Mouse (Mus musculus): ENCODE data around the gene Cep68. TPM values are rescaled to one million over a fixed set of nuclear protein-coding genes. Genes with fewer than 3 reads are reported as not detected.

Cep68 gene
- polyA plus RNA-seq, 1 experiment from 2014 or later: 30.7 TPM

GRCm38 (mm10) chr11:20204321-20204720 lies 44.9 kb downstream of the Cep68 start:
- 66% methylated on average over 2 of the region's 2 CpGs for WGBS
- Histone ChIP-seq H3K4me1 (ENCODE audit: control insufficient read depth, insufficient read depth, low read length) (peaks cover 44% of the 10 kb centered on the region), H3K9me3 (replicated peaks; ENCODE audit: control insufficient read depth, low read length) (no peaks in the 10 kb centered on the region), H3K27ac (ENCODE audit: low read length) (no peak overlapping the region), H3K9ac (ENCODE audit: low read length) (no peak overlapping the region), H3K4me2 (ENCODE audit: low read depth, low read length) (no peak overlapping the region), H3K36me3 (ENCODE audit: control insufficient read depth, insufficient read depth) (no peaks in the 10 kb centered on the region), H3K4me3 (ENCODE audit: low read length) (no peak overlapping the region), H3K27me3 (ENCODE audit: control insufficient read depth, insufficient read depth, low read length) (no peaks in the 10 kb centered on the region)
- no peak for ATAC-seq (replicated peaks; ENCODE audit: extremely low read depth, insufficient read depth, low FRiP score)

DNA sequence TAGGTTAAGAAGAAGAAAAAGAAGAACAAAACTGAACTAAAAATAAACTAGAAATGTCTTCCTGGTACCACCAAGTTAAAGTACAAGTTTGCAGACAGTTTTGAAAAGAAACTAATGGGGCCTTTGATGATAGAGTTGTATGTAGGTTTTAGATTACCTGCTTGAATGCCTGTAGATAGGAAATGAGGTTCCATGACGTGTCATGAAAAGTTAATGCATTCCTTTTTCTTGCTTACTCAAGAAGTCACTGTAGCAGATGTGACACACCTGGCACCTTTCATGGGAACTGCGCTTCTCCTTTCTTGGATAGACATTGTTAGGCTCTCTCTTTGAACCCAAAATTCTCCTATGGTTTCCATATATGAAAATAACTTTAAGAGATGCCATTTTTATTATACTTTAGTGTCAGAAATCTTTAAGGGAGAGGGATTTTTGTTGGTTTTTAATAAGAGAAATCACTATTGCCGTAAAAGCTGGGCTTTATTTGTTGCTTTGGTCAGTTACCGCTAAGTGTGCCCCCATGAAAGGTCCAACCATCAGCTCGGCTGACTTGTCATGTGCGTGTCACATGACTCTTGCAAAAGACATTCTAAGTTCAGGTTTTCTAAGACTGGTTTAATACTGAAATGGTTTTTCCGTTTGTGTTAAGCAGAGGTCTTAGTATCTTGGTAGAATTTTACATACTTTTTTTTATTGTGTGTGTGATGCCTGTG lies 46.8 kb downstream of the Cep68 start:
- WGBS: 27% methylated on average over 7 of the region's 7 CpGs
- H3K27ac ChIP-seq (ENCODE audit: low read length): peak overlapping the region; percentile 98

GRCm38 (mm10) chr11:20201661-20202101 lies 47.5 kb downstream of the Cep68 start:
- Histone ChIP-seq H3K9ac (ENCODE audit: low read length) (peak overlapping the region; percentile 98), H3K4me2 (ENCODE audit: low read depth, low read length) (peak overlapping the region; percentile 85), H3K27ac (ENCODE audit: low read length) (peak overlapping the region; percentile 98), H3K4me3 (ENCODE audit: low read length) (peak overlapping the region; percentile 84), H3K27me3 (ENCODE audit: control insufficient read depth, insufficient read depth, low read length) (no peaks in the 10 kb centered on the region), H3K4me1 (ENCODE audit: control insufficient read depth, insufficient read depth, low read length) (peaks cover 35% of the 10 kb centered on the region), H3K36me3 (ENCODE audit: control insufficient read depth, insufficient read depth) (no peaks in the 10 kb centered on the region), H3K9me3 (replicated peaks; ENCODE audit: control insufficient read depth, low read length) (no peaks in the 10 kb centered on the region)
- WGBS: under 1% methylated on average over 40 of the region's 40 CpGs
- ATAC-seq (replicated peaks; ENCODE audit: extremely low read depth, insufficient read depth, low FRiP score): peak; percentile 11

More for the DNA sequence above, 46.8 kb downstream of the Cep68 start:
- ATAC-seq (replicated peaks; ENCODE audit: extremely low read depth, insufficient read depth, low FRiP score): no peak
- H3K36me3 ChIP-seq (ENCODE audit: control insufficient read depth, insufficient read depth): no peaks in the 10 kb centered on the region
- H3K27me3 ChIP-seq (ENCODE audit: control insufficient read depth, insufficient read depth, low read length): no peaks in the 10 kb centered on the region
- peaks cover 39% of the 10 kb centered on the region for H3K4me1 ChIP-seq (ENCODE audit: control insufficient read depth, insufficient read depth, low read length)
- no peaks in the 10 kb centered on the region for H3K9me3 ChIP-seq (replicated peaks; ENCODE audit: control insufficient read depth, low read length)
- H3K4me3 ChIP-seq (ENCODE audit: low read length): peak overlapping the region; percentile 84
- H3K4me2 ChIP-seq (ENCODE audit: low read depth, low read length): peak overlapping the region; percentile 85
- peak overlapping the region; percentile 98 for H3K9ac ChIP-seq (ENCODE audit: low read length)

GRCm38 (mm10) chr11:20200713-20201575 lies 48.3 kb downstream of the Cep68 start, which contains the start of gene Rab1a:
Rab1a (plus strand) TSS chr11:20201432.
- ATAC-seq (replicated peaks; ENCODE audit: extremely low read depth, insufficient read depth, low FRiP score): peak; percentile 97
- Histone ChIP-seq H3K27me3 (ENCODE audit: control insufficient read depth, insufficient read depth, low read length) (no peaks in the 10 kb centered on the region), H3K9ac (ENCODE audit: low read length) (peak within 1 kb of the TSS; percentile 98), H3K9me3 (replicated peaks; ENCODE audit: control insufficient read depth, low read length) (no peaks in the 10 kb centered on the region), H3K4me3 (ENCODE audit: low read length) (peak within 1 kb of the TSS; percentile 84), H3K36me3 (ENCODE audit: control insufficient read depth, insufficient read depth) (no peaks in the 10 kb centered on the region), H3K4me1 (ENCODE audit: control insufficient read depth, insufficient read depth, low read length) (peaks cover 34% of the 10 kb centered on the region), H3K4me2 (ENCODE audit: low read depth, low read length) (peak within 1 kb of the TSS; percentile 85), H3K27ac (ENCODE audit: low read length) (peak within 1 kb of the TSS; percentile 98)
- under 1% methylated on average over 51 of the region's 54 CpGs for WGBS

- Histone ChIP-seq H3K27me3 (ENCODE audit: control insufficient read depth, insufficient read depth, low read length) (no peaks in the 10 kb centered on the region), H3K36me3 (ENCODE audit: control insufficient read depth, insufficient read depth) (no peaks in the 10 kb centered on the region), H3K4me1 (ENCODE audit: control insufficient read depth, insufficient read depth, low read length) (peaks cover 7% of the 10 kb centered on the region), H3K27ac (ENCODE audit: low read length) (peak overlapping the region; percentile 26), H3K4me3 (ENCODE audit: low read length) (no peak overlapping the region), H3K4me2 (ENCODE audit: low read depth, low read length) (no peak overlapping the region), H3K9ac (ENCODE audit: low read length) (no peak overlapping the region), H3K9me3 (replicated peaks; ENCODE audit: control insufficient read depth, low read length) (no peaks in the 10 kb centered on the region)
- no peak for ATAC-seq (replicated peaks; ENCODE audit: extremely low read depth, insufficient read depth, low FRiP score)
- WGBS: 67% methylated on average over 4 of the region's 4 CpGs
Observed at GRCm38 (mm10) chr11:20193100-20193736, 56.0 kb downstream of the Cep68 start.

DNA sequence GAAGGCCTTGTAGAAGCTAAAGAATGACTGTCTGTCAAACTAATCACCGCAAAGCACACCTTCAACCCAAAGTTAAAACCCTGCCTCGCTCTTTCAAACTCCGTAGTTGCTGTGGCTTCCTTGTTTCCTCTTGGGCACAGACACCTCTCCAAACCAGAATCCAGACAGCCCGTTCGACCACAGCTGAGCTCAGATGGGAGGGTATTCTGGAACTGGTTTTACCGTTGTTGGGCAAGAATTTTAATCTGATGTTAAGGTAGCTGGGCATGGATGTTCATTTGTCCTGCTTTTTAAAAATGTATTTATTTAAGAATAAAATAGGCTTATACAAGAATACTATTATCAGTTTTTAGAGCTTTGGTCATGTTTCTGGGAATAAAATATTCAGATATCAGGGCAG lies 62.0 kb downstream of the Cep68 start:
- Histone ChIP-seq H3K4me1 (ENCODE audit: control insufficient read depth, insufficient read depth, low read length) (no peaks in the 10 kb centered on the region), H3K4me3 (ENCODE audit: low read length) (no peak overlapping the region), H3K4me2 (ENCODE audit: low read depth, low read length) (no peak overlapping the region), H3K27me3 (ENCODE audit: control insufficient read depth, insufficient read depth, low read length) (no peaks in the 10 kb centered on the region), H3K36me3 (ENCODE audit: control insufficient read depth, insufficient read depth) (no peaks in the 10 kb centered on the region), H3K9ac (ENCODE audit: low read length) (no peak overlapping the region), H3K27ac (ENCODE audit: low read length) (no peak overlapping the region), H3K9me3 (replicated peaks; ENCODE audit: control insufficient read depth, low read length) (no peaks in the 10 kb centered on the region; the same call in 1 of the 2 replicates)
- WGBS: 83% methylated on average over 6 of the region's 6 CpGs
- ATAC-seq (replicated peaks; ENCODE audit: extremely low read depth, insufficient read depth, low FRiP score): no peak

Other genes starting within 250 kb of the Cep68 start
- gene Actr2, start 136.5 kb downstream of the Cep68 start, polyA plus RNA-seq (2015; fragmentation: Nextera tagmentation; extraction: Ambion mirVana): 72.0 and 83.5 TPM in 2 replicates
- 194 and 228 TPM in 2 replicates for gene Rab1a, start 48.0 kb downstream of the Cep68 start, polyA plus RNA-seq (2015; fragmentation: Nextera tagmentation; extraction: Ambion mirVana)
- 7.5 and 8.3 TPM in 2 replicates for gene Slc1a4, start 83.3 kb upstream of the Cep68 start, polyA plus RNA-seq (2015; fragmentation: Nextera tagmentation; extraction: Ambion mirVana)

Measured in heart, embryonic 16.5 days (tissue).